Mouse (Mus musculus) ES-E14 (cell line): ENCODE measurements at regions not wholly inside any gene's neighbourhood (a gene's known extent, or its start where the extent isn't known, plus 50 kb on each side); places are given as distances from the start of the nearest gene placed in this dataset.

Source experiments
- DNase-seq: peaks from one replicate; pipeline ENCODE4 v3.0.0-alpha.2; 2013; ENCODE audit warnings: low read depth, low spot score
- H3K27ac ChIP-seq: 2 replicates; pipeline ENCODE4 v1.5.1; 2012; ENCODE audit warnings: low read depth, mild to moderate bottlenecking, low read length, moderate library complexity, mixed read lengths; ENCODE audit not compliant: poor library complexity, insufficient read depth, severe bottlenecking
- H3K36me3 ChIP-seq: 2 replicates; pipeline ENCODE4 v1.6.1; 2012; ENCODE audit warnings: mild to moderate bottlenecking, low read length, moderate library complexity, mixed read lengths; ENCODE audit not compliant: control insufficient read depth, poor library complexity, insufficient read depth, severe bottlenecking
- H3K4me1 ChIP-seq, 2 experiments: fragments of 150-350 bp in 1 of 2; sonication (generic) in 1 of 2; 2 replicates each; pipeline ENCODE4 v1.6.1; 2012; ENCODE audit warnings: low read length in 2 of 2, mild to moderate bottlenecking in 1 of 2, mixed read lengths in 1 of 2; ENCODE audit not compliant: control insufficient read depth in 2 of 2, insufficient read depth in 2 of 2, poor library complexity in 1 of 2
- H3K4me3 ChIP-seq, 2 experiments: fragments of 150-350 bp in 1 of 2; sonication (generic) in 1 of 2; 2 replicates each; pipeline ENCODE4 v1.5.1; 2012; ENCODE audit warnings: low read length in 2 of 2, low read depth in 1 of 2, mild to moderate bottlenecking in 1 of 2, mixed read lengths in 1 of 2; ENCODE audit not compliant: insufficient read depth in 1 of 2, poor library complexity in 1 of 2, severe bottlenecking in 1 of 2
- H3K9ac ChIP-seq: 2 replicates; pipeline ENCODE4 v1.6.1; 2012; ENCODE audit warnings: low read depth, mild to moderate bottlenecking, low read length, mixed read lengths; ENCODE audit not compliant: poor library complexity, insufficient read depth, severe bottlenecking
- H3K9me3 ChIP-seq: fragments of 150-350 bp; sonication (generic); 2 replicates; pipeline ENCODE4 v1.6.1; 2012; ENCODE audit warnings: low read depth, mild to moderate bottlenecking, low read length; ENCODE audit not compliant: control insufficient read depth, insufficient read depth
- CHD2 ChIP-seq: IDR thresholded peaks from 2 replicates; pipeline ENCODE4 v1.6.1; 2014; ENCODE audit warnings: mild to moderate bottlenecking, low read depth, low read length, inconsistent platforms
- HCFC1 ChIP-seq: IDR thresholded peaks from 2 replicates; pipeline ENCODE4 v1.6.1; 2012; ENCODE audit warnings: low read length, inconsistent platforms, borderline replicate concordance; ENCODE audit not compliant: insufficient read depth
- MAFK ChIP-seq: IDR thresholded peaks from 2 replicates; pipeline ENCODE4 v1.6.1; 2014; ENCODE audit warnings: mild to moderate bottlenecking, low read depth, low read length, inconsistent platforms; ENCODE audit not compliant: insufficient read depth
- ZC3H11A ChIP-seq: IDR thresholded peaks from 2 replicates; pipeline ENCODE4 v1.6.1; 2012; ENCODE audit warnings: low read depth, mild to moderate bottlenecking, inconsistent platforms, low read length, borderline replicate concordance
- ZNF384 ChIP-seq: IDR thresholded peaks from 2 replicates; pipeline ENCODE4 v1.6.1; 2012; ENCODE audit warnings: low read depth, low read length, inconsistent platforms
- in situ Hi-C, 2 experiments: fragments of 600-800 bp; cut with MboI; formaldehyde crosslinking; loops; one replicate each; pipeline ENCODE4 v1.15.1; 2025; ENCODE audit warnings: low sequenced_read_pairs in 2 of 2, inconsistent platforms in 1 of 2; ENCODE audit not compliant: unreplicated experiment in 2 of 2

DNA sequence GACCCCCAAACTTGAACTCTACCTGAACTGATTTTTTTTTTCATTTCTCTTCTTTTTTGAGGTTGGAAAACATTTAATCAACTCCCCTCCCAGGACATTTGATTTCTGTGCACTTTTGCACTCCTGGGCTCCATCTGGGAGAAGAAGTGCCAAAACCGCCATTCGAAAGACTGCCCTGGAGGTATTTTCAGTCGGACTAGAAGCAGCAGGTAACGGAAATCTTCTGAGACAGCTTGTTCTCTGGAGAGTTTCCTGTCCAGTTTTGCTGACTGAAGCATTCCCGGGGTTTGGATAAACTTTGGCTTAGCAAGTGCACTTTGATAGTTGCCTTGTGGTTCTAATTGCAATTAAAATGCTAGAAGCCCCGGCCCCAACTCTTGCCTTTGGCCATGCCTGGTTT, 169.8 kb downstream of the Mylk4 start:
- H3K4me3 ChIP-seq: no peak overlapping the region
- H3K9me3 ChIP-seq: no peaks in the 10 kb centered on the region
- no peak overlapping the region for H3K27ac ChIP-seq
- H3K9ac ChIP-seq: no peak overlapping the region
- H3K4me1 ChIP-seq: no peaks in the 10 kb centered on the region
- H3K36me3 ChIP-seq: no peaks in the 10 kb centered on the region
- DNase-seq: no peak
- TF ChIP-seq MAFK (0 out of 2 replicates have a peak, but pooled peaks have one; percentile 39), ZC3H11A (no peak)
- in situ Hi-C loops: no loop called here

DNA sequence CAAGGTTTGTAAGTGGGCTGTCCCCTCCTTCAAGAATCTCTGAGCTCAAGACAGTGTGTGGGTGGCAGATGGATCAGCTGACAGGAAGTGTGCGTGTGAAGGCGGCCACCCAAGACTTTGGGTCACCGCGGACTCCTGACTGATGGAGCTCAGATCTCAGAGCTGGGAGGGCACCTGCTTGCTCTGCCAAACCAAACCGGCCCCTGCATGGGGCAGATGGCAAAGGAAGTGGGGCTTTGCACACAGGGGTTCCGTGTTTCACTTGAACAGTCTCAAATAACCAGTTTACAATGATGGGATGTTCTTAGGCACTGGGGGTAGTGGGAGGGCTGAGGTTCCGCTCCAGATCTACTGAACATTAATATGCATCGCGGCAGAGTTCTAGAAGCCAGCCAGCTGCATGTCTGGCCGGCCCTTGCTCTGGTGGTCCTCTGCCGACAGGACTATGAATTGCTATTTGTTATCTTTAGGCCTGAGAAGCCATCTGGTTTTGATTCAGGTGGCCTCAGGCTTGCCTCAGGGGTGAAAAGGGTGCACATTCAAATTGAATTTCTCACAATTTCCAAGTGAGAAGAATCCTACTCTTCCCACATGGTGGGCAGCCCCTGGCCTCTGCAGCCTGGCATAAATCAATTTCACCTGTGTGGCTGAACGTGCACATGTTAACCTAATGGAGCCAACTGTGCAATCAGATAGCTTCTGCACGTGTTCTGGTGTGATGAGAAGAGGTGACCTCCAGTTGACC, 172.0 kb downstream of the Mylk4 start:
- H3K9ac ChIP-seq: no peak overlapping the region
- H3K4me1 ChIP-seq: no peaks in the 10 kb centered on the region
- H3K9me3 ChIP-seq: no peaks in the 10 kb centered on the region
- DNase-seq: no peak
- no peak overlapping the region for H3K27ac ChIP-seq
- H3K4me3 ChIP-seq: no peak overlapping the region
- in situ Hi-C loops: no loop called here
- H3K36me3 ChIP-seq: no peaks in the 10 kb centered on the region
- TF ChIP-seq ZNF384 (no peak), CHD2 (no peak)

DNA sequence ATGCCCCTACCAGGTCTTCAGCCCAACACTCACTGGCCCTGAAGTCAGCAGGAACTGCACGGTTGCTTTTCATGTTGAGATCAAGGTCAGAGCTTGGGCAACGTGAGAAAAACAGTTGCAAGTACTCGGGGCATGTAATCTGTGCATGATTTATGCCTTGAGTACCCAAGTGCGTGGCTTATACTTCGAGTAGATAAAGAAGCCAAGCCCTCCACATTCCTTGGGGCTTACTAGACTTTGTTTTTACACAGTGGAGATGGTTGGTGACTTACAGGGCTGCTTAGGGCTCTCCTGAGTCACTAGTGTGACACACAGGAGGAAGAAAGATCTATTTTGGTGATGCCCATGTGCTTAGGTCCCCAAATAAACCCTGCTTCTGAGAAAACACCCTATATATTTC, 172.8 kb downstream of the Mylk4 start:
- no peak overlapping the region for H3K9ac ChIP-seq
- H3K36me3 ChIP-seq: no peaks in the 10 kb centered on the region
- no peak overlapping the region for H3K4me3 ChIP-seq
- H3K4me1 ChIP-seq: no peaks in the 10 kb centered on the region
- TF ChIP-seq ZNF384: no peak
- no peak for TF ChIP-seq CHD2
- TF ChIP-seq MAFK: no peak
- TF ChIP-seq HCFC1: no peak
- no peak for TF ChIP-seq ZC3H11A
- DNase-seq: no peak
- in situ Hi-C loops: no loop called here
- no peaks in the 10 kb centered on the region for H3K9me3 ChIP-seq
- no peak overlapping the region for H3K27ac ChIP-seq

DNA sequence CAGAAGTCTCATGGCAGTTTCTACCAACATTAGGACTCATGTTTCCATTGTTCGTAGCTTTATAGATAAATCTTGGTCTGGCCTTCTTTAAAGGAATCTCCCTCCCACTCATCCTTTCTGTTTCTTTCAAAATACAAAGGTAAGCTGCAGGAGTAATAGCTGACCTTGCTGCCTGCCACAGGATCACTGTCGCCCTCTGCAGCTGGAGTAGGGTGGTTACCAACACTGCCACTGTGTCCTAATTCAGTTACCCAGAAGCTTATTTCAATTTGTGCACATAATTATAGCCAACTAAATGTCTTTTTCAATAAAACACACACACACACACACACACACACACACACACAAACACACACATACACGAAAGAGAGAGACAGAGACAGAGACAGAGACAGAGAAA, 175.3 kb downstream of the Mylk4 start:
- no peaks in the 10 kb centered on the region for H3K4me1 ChIP-seq
- no peak overlapping the region for H3K9ac ChIP-seq
- TF ChIP-seq MAFK (no peak), ZC3H11A (no peak)
- H3K27ac ChIP-seq: no peak overlapping the region
- no peaks in the 10 kb centered on the region for H3K36me3 ChIP-seq
- H3K9me3 ChIP-seq: no peaks in the 10 kb centered on the region
- DNase-seq: no peak
- in situ Hi-C loops: no loop called here
- no peak overlapping the region for H3K4me3 ChIP-seq

DNA sequence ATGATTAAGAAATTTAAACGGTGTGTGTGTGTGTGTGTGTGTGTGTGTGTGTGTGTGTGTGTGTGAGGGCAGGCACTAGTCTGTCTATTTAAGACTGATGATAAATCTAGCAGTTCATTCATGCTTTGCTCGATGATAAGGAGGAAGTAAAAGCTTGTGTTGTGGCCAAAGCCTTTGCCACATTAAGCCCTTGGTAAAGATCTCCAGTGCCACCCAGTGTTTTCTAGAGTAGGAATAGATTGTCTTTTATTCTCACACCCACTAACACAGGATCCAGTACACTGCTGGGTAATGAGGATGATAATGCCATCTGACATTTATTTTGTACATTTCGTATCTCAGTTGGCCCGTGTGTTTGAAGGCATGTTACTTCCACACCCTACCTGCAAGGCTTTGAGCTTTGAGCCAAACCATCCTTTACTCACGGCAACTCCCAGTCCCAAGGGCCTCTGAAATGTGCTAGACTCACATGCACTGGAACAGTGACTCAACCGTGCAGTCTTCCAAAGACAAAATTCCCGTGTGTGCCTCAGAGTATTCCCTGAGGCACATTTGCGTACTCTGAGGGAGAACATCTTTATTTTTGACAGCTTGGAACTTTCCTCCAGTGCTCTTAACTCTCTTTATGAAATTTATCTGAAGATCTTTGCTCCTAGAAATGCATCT, 179.7 kb downstream of the Mylk4 start:
- H3K4me1 ChIP-seq: no peaks in the 10 kb centered on the region
- in situ Hi-C loops: no loop called here
- no peak overlapping the region for H3K9ac ChIP-seq
- no peaks in the 10 kb centered on the region for H3K36me3 ChIP-seq
- H3K27ac ChIP-seq: no peak overlapping the region
- TF ChIP-seq HCFC1 (no peak), CHD2 (no peak), ZNF384 (no peak), ZC3H11A (no peak), MAFK (no peak)
- no peak overlapping the region for H3K4me3 ChIP-seq
- no peak for DNase-seq
- H3K9me3 ChIP-seq: no peaks in the 10 kb centered on the region
